Mouse (Mus musculus): Measurements from ENCODE around the gene Clip4. TPM values are rescaled to one million over a fixed set of nuclear protein-coding genes. Genes with fewer than 3 reads are reported as not detected.

Gene Clip4
- polyA plus RNA-seq, 1 experiment from 2014 or later, result 13.2 TPM

GRCm38 (mm10) chr17:71795521-71796205, 27.4 kb downstream of the Clip4 start:
- Histone ChIP-seq H3K4me3 (no peak overlapping the region), H3K27me3 (no peaks in the 10 kb centered on the region), H3K36me3 (peaks cover 60% of the 10 kb centered on the region), H3K9me3 (no peaks in the 10 kb centered on the region), H3K27ac (no peak overlapping the region), H3K4me2 (no peak overlapping the region), H3K9ac (no peak overlapping the region), H3K4me1 (replicated peaks) (no peaks in the 10 kb centered on the region)
- no peak for ATAC-seq (ENCODE audit: low FRiP score)
- WGBS, result 86% methylated on average over 15 of the region's 15 CpGs

GRCm38 (mm10) chr17:71803456-71803855, 35.2 kb downstream of the Clip4 start:
- Histone ChIP-seq H3K27ac (no peak overlapping the region), H3K4me1 (replicated peaks) (no peaks in the 10 kb centered on the region), H3K9ac (no peak overlapping the region), H3K4me3 (no peak overlapping the region), H3K4me2 (no peak overlapping the region), H3K27me3 (no peaks in the 10 kb centered on the region), H3K36me3 (peaks cover 60% of the 10 kb centered on the region), H3K9me3 (no peaks in the 10 kb centered on the region)
- WGBS, result 85% methylated on average over 6 of the region's 6 CpGs
- ATAC-seq (ENCODE audit: low FRiP score), result no peak

- H3K9ac ChIP-seq, result no peak overlapping the region
- H3K4me2 ChIP-seq, result no peak overlapping the region
- no peaks in the 10 kb centered on the region for H3K27me3 ChIP-seq
- no peaks in the 10 kb centered on the region for H3K4me1 ChIP-seq (replicated peaks)
- no peak overlapping the region for H3K4me3 ChIP-seq
- H3K36me3 ChIP-seq, result peaks cover 59% of the 10 kb centered on the region
- H3K27ac ChIP-seq, result no peak overlapping the region
- no peak for ATAC-seq (ENCODE audit: low FRiP score)
- 96% methylated on average over 4 of the region's 4 CpGs for WGBS
- no peaks in the 10 kb centered on the region for H3K9me3 ChIP-seq
Observed at GRCm38 (mm10) chr17:71803876-71804275, 35.6 kb downstream of the Clip4 start.

- ATAC-seq (ENCODE audit: low FRiP score), result 0 out of 2 replicates have a peak, but pooled peaks have one; percentile 57
- peaks cover 8% of the 10 kb centered on the region for H3K4me1 ChIP-seq (replicated peaks)
- WGBS, result 57% methylated on average over 8 of the region's 8 CpGs
Observed at GRCm38 (mm10) chr17:71811070-71811469, 42.8 kb downstream of the Clip4 start.

GRCm38 (mm10) chr17:71816136-71816864, 48.0 kb downstream of the Clip4 start:
- H3K27me3 ChIP-seq, result no peaks in the 10 kb centered on the region
- no peaks in the 10 kb centered on the region for H3K9me3 ChIP-seq
- WGBS, result 75% methylated on average over 8 of the region's 8 CpGs
- no peak overlapping the region for H3K4me3 ChIP-seq
- H3K36me3 ChIP-seq, result peaks cover 23% of the 10 kb centered on the region
- no peak overlapping the region for H3K4me2 ChIP-seq
- no peak overlapping the region for H3K9ac ChIP-seq
- 0 out of 2 replicates have a peak, but pooled peaks cover 3% of the 10 kb centered on the region for H3K4me1 ChIP-seq (replicated peaks)
- H3K27ac ChIP-seq, result peak overlapping the region; percentile 35; the same call in 1 of the 2 replicates
- 0 out of 2 replicates have a peak, but pooled peaks have one; percentile 49 for ATAC-seq (ENCODE audit: low FRiP score)

More at GRCm38 (mm10) chr17:71811070-71811469, 42.8 kb downstream of the Clip4 start:
- Histone ChIP-seq H3K27ac (peak overlapping the region; percentile 18; the same call in 1 of the 2 replicates), H3K4me3 (no peak overlapping the region), H3K9ac (no peak overlapping the region), H3K27me3 (no peaks in the 10 kb centered on the region), H3K36me3 (peaks cover 25% of the 10 kb centered on the region), H3K9me3 (no peaks in the 10 kb centered on the region), H3K4me2 (no peak overlapping the region)

GRCm38 (mm10) chr17:71823622-71824306, 55.5 kb downstream of the Clip4 start:
- H3K36me3 ChIP-seq, result peaks cover 44% of the 10 kb centered on the region
- no peak overlapping the region for H3K4me2 ChIP-seq
- H3K4me1 ChIP-seq (replicated peaks), result no peaks in the 10 kb centered on the region
- H3K27ac ChIP-seq, result no peak overlapping the region
- no peak for ATAC-seq (ENCODE audit: low FRiP score)
- no peak overlapping the region for H3K4me3 ChIP-seq
- no peaks in the 10 kb centered on the region for H3K27me3 ChIP-seq
- 85% methylated on average over 8 of the region's 8 CpGs for WGBS
- no peak overlapping the region for H3K9ac ChIP-seq
- no peaks in the 10 kb centered on the region for H3K9me3 ChIP-seq

- Histone ChIP-seq H3K9ac (no peak overlapping the region), H3K4me2 (no peak overlapping the region), H3K27ac (no peak overlapping the region), H3K4me3 (no peak overlapping the region), H3K9me3 (no peaks in the 10 kb centered on the region), H3K27me3 (no peaks in the 10 kb centered on the region), H3K4me1 (replicated peaks) (no peaks in the 10 kb centered on the region), H3K36me3 (peaks cover 34% of the 10 kb centered on the region)
- 87% methylated on average over 3 of the region's 3 CpGs for WGBS
- no peak for ATAC-seq (ENCODE audit: low FRiP score)
Observed at GRCm38 (mm10) chr17:71826603-71827002, 58.3 kb downstream of the Clip4 start.

GRCm38 (mm10) chr17:71827627-71828026, 59.4 kb downstream of the Clip4 start:
- no peak for ATAC-seq (ENCODE audit: low FRiP score)
- Histone ChIP-seq H3K4me1 (replicated peaks) (no peaks in the 10 kb centered on the region), H3K36me3 (peaks cover 33% of the 10 kb centered on the region), H3K9ac (no peak overlapping the region), H3K9me3 (no peaks in the 10 kb centered on the region), H3K27ac (no peak overlapping the region), H3K4me2 (no peak overlapping the region), H3K27me3 (no peaks in the 10 kb centered on the region), H3K4me3 (no peak overlapping the region)
- 74% methylated on average over 8 of the region's 8 CpGs for WGBS

- Histone ChIP-seq H3K4me2 (no peak overlapping the region), H3K27me3 (no peaks in the 10 kb centered on the region), H3K9ac (no peak overlapping the region), H3K9me3 (no peaks in the 10 kb centered on the region), H3K27ac (no peak overlapping the region), H3K4me3 (no peak overlapping the region), H3K36me3 (peaks cover 33% of the 10 kb centered on the region), H3K4me1 (replicated peaks) (no peaks in the 10 kb centered on the region)
- ATAC-seq (ENCODE audit: low FRiP score), result no peak
- 68% methylated on average over 12 of the region's 12 CpGs for WGBS
Observed at GRCm38 (mm10) chr17:71828647-71829414, 60.6 kb downstream of the Clip4 start.

- H3K9ac ChIP-seq, result no peak overlapping the region
- H3K4me3 ChIP-seq, result no peak overlapping the region
- 0 out of 2 replicates have a peak, but pooled peaks have one; percentile 17 for ATAC-seq (ENCODE audit: low FRiP score)
- H3K27ac ChIP-seq, result no peak overlapping the region
- H3K9me3 ChIP-seq, result no peaks in the 10 kb centered on the region
- no peaks in the 10 kb centered on the region for H3K27me3 ChIP-seq
- no peak overlapping the region for H3K4me2 ChIP-seq
- whole genome bisulfite sequencing, result 91% methylated on average over 3 of the region's 3 CpGs
- H3K36me3 ChIP-seq, result peaks cover 26% of the 10 kb centered on the region
- no peaks in the 10 kb centered on the region for H3K4me1 ChIP-seq (replicated peaks)
Observed at GRCm38 (mm10) chr17:71831960-71832359, 63.7 kb downstream of the Clip4 start.

GRCm38 (mm10) chr17:71862184-71862583, 93.9 kb downstream of the Clip4 start:
- H3K27ac ChIP-seq, result no peak overlapping the region
- ATAC-seq (ENCODE audit: low FRiP score), result no peak
- 82% methylated on average over 3 of the region's 3 CpGs for WGBS
- no peaks in the 10 kb centered on the region for H3K4me1 ChIP-seq (replicated peaks)
- H3K4me2 ChIP-seq, result no peak overlapping the region
- no peaks in the 10 kb centered on the region for H3K27me3 ChIP-seq
- peaks cover 10% of the 10 kb centered on the region for H3K36me3 ChIP-seq
- H3K9ac ChIP-seq, result no peak overlapping the region
- H3K9me3 ChIP-seq, result peaks cover 7% of the 10 kb centered on the region
- no peak overlapping the region for H3K4me3 ChIP-seq

GRCm38 (mm10) chr17:71862895-71863294, 94.6 kb downstream of the Clip4 start:
- H3K27me3 ChIP-seq, result no peaks in the 10 kb centered on the region
- H3K9ac ChIP-seq, result no peak overlapping the region
- 87% methylated on average over 4 of the region's 4 CpGs for WGBS
- no peaks in the 10 kb centered on the region for H3K4me1 ChIP-seq (replicated peaks)
- ATAC-seq (ENCODE audit: low FRiP score), result no peak
- peaks cover 7% of the 10 kb centered on the region for H3K9me3 ChIP-seq
- H3K4me2 ChIP-seq, result no peak overlapping the region
- H3K36me3 ChIP-seq, result peaks cover 10% of the 10 kb centered on the region
- H3K27ac ChIP-seq, result no peak overlapping the region
- H3K4me3 ChIP-seq, result no peak overlapping the region
